Mouse (Mus musculus) C2C12 (cell line): ENCODE measurements around the gene Adgrv1. TPM values are rescaled to one million over a fixed set of nuclear protein-coding genes. Genes with fewer than 3 reads are reported as not detected.

Source experiments
- H3K27me3 ChIP-seq: one replicate; pipeline ENCODE4 v1.6.1; 2011; ENCODE audit not compliant: control insufficient read depth, insufficient read depth, insufficient read length
- H3K36me3 ChIP-seq: one replicate; pipeline ENCODE4 v1.6.1; 2011; ENCODE audit not compliant: control insufficient read depth, insufficient read depth
- H3K4me3 ChIP-seq: one replicate; pipeline ENCODE4 v1.5.1; 2011; ENCODE audit warnings: mild to moderate bottlenecking, control low read depth; ENCODE audit not compliant: poor library complexity, insufficient read depth, severe bottlenecking
- H3K79me2 ChIP-seq: one replicate; pipeline ENCODE4 v1.6.1; 2011; ENCODE audit not compliant: control insufficient read depth, insufficient read depth
- H3K79me3 ChIP-seq: one replicate; pipeline ENCODE4 v1.6.1; 2011; ENCODE audit warnings: low read depth, control low read depth
- H3ac ChIP-seq: one replicate; pipeline ENCODE3; 2011; ENCODE audit warnings: low read depth; ENCODE audit not compliant: control insufficient read depth, insufficient read length
- CEBPB ChIP-seq: IDR thresholded peaks from one replicate; pipeline ENCODE4 v1.6.1; 2011; ENCODE audit warnings: low read depth, mild to moderate bottlenecking, control low read depth, moderate library complexity
- CTCF ChIP-seq: IDR thresholded peaks from one replicate; pipeline ENCODE4 v1.5.1; 2011; ENCODE audit not compliant: control insufficient read depth, insufficient read depth, insufficient read length
- FOSL1 ChIP-seq: IDR thresholded peaks from one replicate; pipeline ENCODE4 v1.8.0; 2011; ENCODE audit warnings: mild to moderate bottlenecking, low read length; ENCODE audit not compliant: poor library complexity, insufficient read depth, severe bottlenecking
- MAX ChIP-seq: IDR thresholded peaks from one replicate; pipeline ENCODE4 v1.6.1; 2011; ENCODE audit warnings: mild to moderate bottlenecking, control low read depth
- MYOD1 ChIP-seq: IDR thresholded peaks from one replicate; pipeline ENCODE4 v1.6.1; 2011; ENCODE audit warnings: low read depth; ENCODE audit not compliant: control insufficient read depth, insufficient read length
- MYOG ChIP-seq: IDR thresholded peaks from one replicate; pipeline ENCODE4 v1.6.1; 2011; ENCODE audit not compliant: control insufficient read depth, insufficient read length; ENCODE audit errors: extremely low read depth
- USF1 ChIP-seq: IDR thresholded peaks from one replicate; pipeline ENCODE4 v1.6.1; 2011; ENCODE audit warnings: low read depth, mild to moderate bottlenecking, control low read depth, moderate library complexity
- polyA plus RNA-seq: library from polyadenylated mRNA; unstranded; fragments of >200 nt; fragmentation: generic; extraction: Trizol; gene quantifications from one replicate; pipeline ENCODE4 v1.2.1, GENCODE M21; 2012; ENCODE audit warnings: missing spikeins

Gene Adgrv1
- polyA plus RNA-seq, 1 experiment = 0.18 TPM

DNA sequence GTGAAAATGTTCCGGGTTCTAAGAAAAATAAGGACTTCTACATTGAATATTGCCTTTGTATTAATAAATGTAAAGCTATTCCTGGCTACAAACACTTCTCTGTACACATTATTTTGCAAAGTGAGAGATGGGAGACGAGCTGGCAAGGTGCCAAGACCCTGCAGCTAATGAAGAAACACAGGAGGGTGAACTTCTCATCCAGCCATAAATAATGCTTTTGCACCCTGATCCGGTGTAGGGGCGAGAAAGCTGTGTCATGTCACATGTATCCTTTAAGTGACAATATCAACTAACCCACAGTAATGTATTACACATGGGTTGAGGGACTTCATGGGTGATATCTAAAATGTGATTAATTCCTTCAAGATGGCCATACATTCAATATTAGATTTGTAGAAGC lies 451.5 kb downstream of the Adgrv1 start:
- no peaks in the 10 kb centered on the region for H3K36me3 ChIP-seq
- TF ChIP-seq FOSL1 = no peak
- TF ChIP-seq CEBPB = no peak
- TF ChIP-seq MYOD1 = no peak
- TF ChIP-seq MAX = no peak
- TF ChIP-seq CTCF = no peak
- TF ChIP-seq USF1 = no peak
- TF ChIP-seq MYOG = no peak
- H3K27me3 ChIP-seq = no peaks in the 10 kb centered on the region
- H3K4me3 ChIP-seq = no peak overlapping the region
- H3K79me2 ChIP-seq = no peaks in the 10 kb centered on the region
- H3ac ChIP-seq = no peak overlapping the region
- no peaks in the 10 kb centered on the region for H3K79me3 ChIP-seq

DNA sequence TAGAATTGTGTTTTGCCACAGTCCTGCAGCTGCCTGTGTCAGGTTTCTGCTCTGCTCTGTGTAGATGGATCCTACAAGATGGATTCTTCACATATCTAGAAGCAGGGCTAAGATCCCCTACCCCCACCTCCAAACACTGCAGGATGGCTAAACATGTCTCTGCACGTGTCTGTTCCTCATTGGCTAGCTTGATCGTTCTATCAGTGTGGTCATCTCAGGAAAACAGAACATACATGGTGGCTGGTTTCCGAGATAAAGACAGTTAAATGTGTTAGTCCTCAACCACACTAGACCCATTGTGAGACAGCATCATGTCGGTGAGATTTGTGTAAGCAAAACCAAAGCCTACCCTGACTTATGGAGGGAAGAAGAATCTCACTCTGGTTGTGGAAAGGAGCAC lies 456.1 kb downstream of the Adgrv1 start:
- Histone ChIP-seq H3K4me3 (no peak overlapping the region), H3K36me3 (no peaks in the 10 kb centered on the region), H3K27me3 (no peaks in the 10 kb centered on the region), H3K79me2 (no peaks in the 10 kb centered on the region), H3K79me3 (no peaks in the 10 kb centered on the region), H3ac (no peak overlapping the region)
- no peak for TF ChIP-seq FOSL1
- no peak for TF ChIP-seq USF1
- TF ChIP-seq MYOD1 = no peak
- TF ChIP-seq CTCF = no peak
- no peak for TF ChIP-seq MAX
- no peak for TF ChIP-seq CEBPB

DNA sequence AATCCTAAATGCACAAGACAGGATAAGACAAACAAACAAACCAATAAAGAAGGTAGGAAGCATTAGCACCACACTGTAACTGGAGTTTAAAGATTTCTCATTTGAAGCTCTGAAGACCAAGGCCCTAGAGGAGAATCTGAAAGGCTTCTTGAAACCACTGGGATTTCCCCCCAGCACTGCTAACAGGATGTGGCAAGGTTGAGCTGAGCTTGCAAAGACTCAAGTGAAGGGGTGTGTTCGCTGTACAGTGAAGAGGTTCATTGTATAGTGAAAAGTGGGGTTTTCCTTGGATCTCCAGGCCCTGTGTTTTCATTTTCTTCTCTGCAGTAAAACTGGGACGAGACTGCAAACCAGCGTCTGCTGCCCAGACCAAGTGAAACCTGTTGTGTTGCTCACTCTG lies 456.9 kb downstream of the Adgrv1 start:
- H3ac ChIP-seq = no peak overlapping the region
- no peak overlapping the region for H3K4me3 ChIP-seq
- no peaks in the 10 kb centered on the region for H3K27me3 ChIP-seq
- no peaks in the 10 kb centered on the region for H3K79me2 ChIP-seq
- no peak for TF ChIP-seq MYOG
- TF ChIP-seq CTCF = no peak
- no peak for TF ChIP-seq CEBPB
- TF ChIP-seq FOSL1 = no peak
- TF ChIP-seq MAX = no peak
- no peak for TF ChIP-seq MYOD1
- TF ChIP-seq USF1 = no peak
- H3K36me3 ChIP-seq = no peaks in the 10 kb centered on the region
- H3K79me3 ChIP-seq = no peaks in the 10 kb centered on the region

DNA sequence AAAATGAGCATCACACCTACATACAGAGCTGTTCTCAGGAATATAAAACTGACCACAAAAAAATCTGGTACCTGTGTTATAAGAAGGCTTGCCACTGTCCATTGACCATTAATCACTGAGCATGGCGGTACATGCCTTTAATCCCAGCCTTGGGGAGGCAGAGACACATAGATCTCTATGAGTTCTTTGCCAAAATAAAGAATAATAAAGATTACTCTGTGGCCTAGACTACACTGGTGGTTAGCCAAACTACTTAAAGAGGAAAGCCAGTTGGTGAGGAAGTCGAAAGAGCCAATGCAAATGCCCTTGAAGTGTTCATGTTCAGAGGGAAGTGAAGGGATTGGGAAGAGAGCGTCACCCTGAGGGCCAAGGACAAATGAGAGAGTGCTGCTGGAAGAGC lies 461.8 kb downstream of the Adgrv1 start:
- Histone ChIP-seq H3K36me3 (no peaks in the 10 kb centered on the region), H3K4me3 (no peak overlapping the region), H3ac (no peak overlapping the region), H3K27me3 (no peaks in the 10 kb centered on the region), H3K79me2 (no peaks in the 10 kb centered on the region), H3K79me3 (no peaks in the 10 kb centered on the region)
- TF ChIP-seq FOSL1 = no peak

DNA sequence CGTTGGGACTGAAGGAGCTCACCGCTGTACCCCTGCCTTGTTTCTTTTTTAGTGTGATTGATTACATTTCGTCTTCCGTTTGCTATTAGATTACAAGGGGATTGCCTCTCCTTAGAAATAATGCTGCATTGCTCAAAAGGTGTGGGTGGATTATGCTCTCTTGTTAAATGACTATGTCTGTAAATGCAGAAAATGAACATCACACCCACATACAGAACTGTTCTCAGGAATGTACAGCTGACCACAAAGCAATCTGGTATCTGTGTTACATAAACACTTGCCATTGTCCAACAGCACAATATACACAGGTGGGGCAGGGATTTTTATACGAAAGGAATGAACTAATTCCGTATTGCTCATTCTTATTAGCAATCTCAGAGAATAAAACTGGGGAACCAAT lies 465.5 kb downstream of the Adgrv1 start:
- no peak overlapping the region for H3K4me3 ChIP-seq
- H3K27me3 ChIP-seq = no peaks in the 10 kb centered on the region
- H3K79me3 ChIP-seq = no peaks in the 10 kb centered on the region
- no peak overlapping the region for H3ac ChIP-seq
- TF ChIP-seq MYOD1 (no peak), CEBPB (no peak), MYOG (no peak), CTCF (no peak)
- H3K36me3 ChIP-seq = no peaks in the 10 kb centered on the region
- H3K79me2 ChIP-seq = no peaks in the 10 kb centered on the region

DNA sequence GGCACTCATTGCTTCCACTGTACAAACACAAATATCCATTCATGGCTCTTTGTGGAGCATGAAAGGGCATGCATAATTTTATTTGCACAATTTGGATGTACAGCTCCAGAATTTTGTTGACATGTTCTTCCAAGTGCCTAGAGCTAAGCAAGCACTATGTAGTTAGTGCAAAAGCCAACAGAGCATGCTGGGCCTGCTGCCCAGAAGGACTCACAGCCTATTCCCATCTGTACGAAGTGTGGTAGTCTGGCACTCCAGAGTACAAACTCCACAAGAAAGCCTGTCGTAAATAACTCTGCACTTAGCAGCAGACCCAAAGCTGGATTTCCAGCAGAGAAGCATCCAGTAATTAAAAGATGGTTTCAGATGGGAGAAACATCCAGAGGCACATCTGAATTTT lies 473.1 kb downstream of the Adgrv1 start:
- H3K36me3 ChIP-seq = no peaks in the 10 kb centered on the region
- H3K27me3 ChIP-seq = no peaks in the 10 kb centered on the region
- TF ChIP-seq MYOG = no peak
- H3K79me3 ChIP-seq = no peaks in the 10 kb centered on the region
- no peaks in the 10 kb centered on the region for H3K79me2 ChIP-seq
- H3ac ChIP-seq = no peak overlapping the region
- no peak overlapping the region for H3K4me3 ChIP-seq

DNA sequence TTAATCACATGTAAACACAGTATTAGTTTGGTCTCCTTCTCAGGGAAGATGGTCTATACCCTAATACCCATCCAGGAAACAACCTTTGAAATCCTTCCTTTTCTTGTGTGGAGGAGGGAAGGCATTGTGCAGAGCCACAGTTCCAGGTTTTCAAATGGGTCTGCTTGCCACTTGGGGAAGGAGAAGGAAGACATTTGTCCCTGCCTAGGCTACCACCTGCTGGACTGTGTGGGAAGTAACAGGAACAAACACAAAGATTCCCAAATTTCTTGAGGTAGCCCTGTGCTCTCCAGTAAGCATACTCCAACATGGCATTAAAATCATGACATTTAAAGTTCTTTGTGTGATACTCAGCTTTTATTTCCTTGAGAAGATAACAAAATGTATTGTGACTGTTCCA lies 477.6 kb downstream of the Adgrv1 start:
- TF ChIP-seq MYOG (no peak), CEBPB (no peak), MAX (no peak), USF1 (no peak), CTCF (no peak), MYOD1 (no peak), FOSL1 (no peak)
- Histone ChIP-seq H3K79me3 (no peaks in the 10 kb centered on the region), H3K79me2 (no peaks in the 10 kb centered on the region), H3K4me3 (no peak overlapping the region), H3K27me3 (no peaks in the 10 kb centered on the region), H3ac (no peak overlapping the region), H3K36me3 (no peaks in the 10 kb centered on the region)
